Mouse (Mus musculus): ENCODE measurements around the gene Psmd1. TPM values are rescaled to one million over a fixed set of nuclear protein-coding genes. Genes with fewer than 3 reads are reported as not detected.

The Psmd1 gene
- polyA plus RNA-seq, 1 experiment from 2014 or later: 191 TPM

DNA sequence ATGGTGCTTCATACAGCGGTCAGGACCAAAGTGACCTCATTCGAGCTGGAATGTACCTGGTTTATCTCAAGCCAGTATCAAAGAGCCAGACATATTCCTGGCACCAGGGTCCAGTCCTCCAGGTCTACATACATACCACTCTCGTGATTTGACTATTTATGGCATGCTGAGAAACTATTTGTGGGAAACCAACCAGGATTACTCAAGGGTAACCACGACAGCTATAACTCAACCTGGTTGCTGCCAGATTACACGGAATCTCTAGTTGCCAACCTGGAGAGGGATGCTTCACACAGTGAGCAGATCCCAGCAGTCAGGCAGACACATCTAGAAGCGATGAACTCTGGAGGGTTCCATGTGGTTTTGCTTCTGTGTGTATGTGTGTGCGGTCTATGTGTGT is 87.2 kb downstream of the Psmd1 start:
- Histone ChIP-seq H3K4me3 (replicated peaks; ENCODE audit: low read length) (no peak overlapping the region), H3K27me3 (replicated peaks; ENCODE audit: control insufficient read depth, insufficient read depth, low read length) (no peaks in the 10 kb centered on the region), H3K9ac (replicated peaks; ENCODE audit: low read depth, low read length) (no peak overlapping the region), H3K4me1 (replicated peaks; ENCODE audit: control insufficient read depth, insufficient read depth, low read length) (peaks cover 17% of the 10 kb centered on the region), H3K36me3 (ENCODE audit: control insufficient read depth, insufficient read depth) (no peaks in the 10 kb centered on the region), H3K9me3 (ENCODE audit: control insufficient read depth, low read length) (no peaks in the 10 kb centered on the region), H3K27ac (ENCODE audit: low read length) (no peak overlapping the region), H3K4me2 (ENCODE audit: low read length) (no peak overlapping the region)
- ATAC-seq: no peak
- WGBS: 90% methylated on average over 7 of the region's 7 CpGs

DNA sequence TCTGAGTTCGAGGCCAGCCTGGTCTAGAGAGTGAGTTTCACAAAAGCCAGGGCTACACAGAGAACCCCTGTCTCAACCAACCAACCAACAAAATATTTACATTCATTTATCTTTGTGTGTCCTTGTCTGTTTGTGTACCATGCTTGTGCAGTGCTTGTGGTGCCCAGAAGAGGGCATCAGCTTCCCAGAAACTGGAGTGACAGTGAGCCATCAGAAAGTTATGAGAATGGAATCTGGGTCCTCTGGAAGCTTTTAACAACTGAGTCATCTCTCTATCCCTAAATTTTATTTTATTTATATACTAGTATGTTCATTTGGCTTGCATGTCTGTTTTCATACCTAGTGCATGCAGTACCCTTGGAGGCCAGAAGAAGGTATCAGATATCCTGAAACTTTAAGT is 88.4 kb downstream of the Psmd1 start:
- ATAC-seq: no peak
- no peaks in the 10 kb centered on the region for H3K9me3 ChIP-seq (ENCODE audit: control insufficient read depth, low read length)
- H3K27ac ChIP-seq (ENCODE audit: low read length): no peak overlapping the region
- H3K4me1 ChIP-seq (replicated peaks; ENCODE audit: control insufficient read depth, insufficient read depth, low read length): peaks cover 18% of the 10 kb centered on the region
- 97% methylated on average over 1 of the region's 1 CpGs for whole genome bisulfite sequencing
- H3K4me3 ChIP-seq (replicated peaks; ENCODE audit: low read length): no peak overlapping the region
- no peaks in the 10 kb centered on the region for H3K36me3 ChIP-seq (ENCODE audit: control insufficient read depth, insufficient read depth)
- H3K27me3 ChIP-seq (replicated peaks; ENCODE audit: control insufficient read depth, insufficient read depth, low read length): no peaks in the 10 kb centered on the region
- H3K9ac ChIP-seq (replicated peaks; ENCODE audit: low read depth, low read length): no peak overlapping the region
- no peak overlapping the region for H3K4me2 ChIP-seq (ENCODE audit: low read length)

DNA sequence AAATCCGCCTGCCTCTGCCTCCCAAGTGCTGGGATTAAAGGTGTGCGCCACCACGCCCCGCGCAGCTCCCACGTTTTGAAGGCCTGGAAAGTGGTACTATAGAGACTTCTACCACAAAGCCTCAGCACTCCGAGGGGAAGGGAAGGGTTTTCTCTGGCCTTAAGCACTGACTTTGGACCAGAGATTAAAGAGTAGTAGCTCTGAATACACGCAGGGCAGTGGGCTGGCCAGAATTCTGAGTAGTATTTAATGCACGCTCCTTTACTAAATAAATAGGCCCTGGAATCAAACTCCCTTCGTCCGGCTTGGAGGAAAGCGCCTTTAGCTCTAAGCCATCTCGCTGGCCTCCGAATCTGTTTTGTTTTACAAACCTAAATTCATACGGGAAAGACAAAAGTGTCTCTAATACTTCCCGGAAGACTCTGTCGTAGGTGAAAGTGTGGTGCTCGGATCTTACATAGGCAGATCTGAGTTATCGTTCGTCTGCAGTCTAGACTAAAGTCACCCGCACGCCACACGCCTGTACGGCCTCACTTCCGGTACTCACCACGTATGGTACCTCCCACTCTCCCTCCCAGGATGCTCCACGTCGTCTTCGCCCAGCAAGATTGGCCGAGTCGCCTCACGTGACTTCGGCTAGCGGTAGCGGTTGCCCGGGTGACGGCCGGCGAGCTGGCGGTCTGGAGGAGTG is 90.1 kb downstream of the Psmd1 start, which contains the start of gene Armc9:
TSS of gene Armc9 (plus strand) at position 648 of the 691 bp plus-strand sequence.
- Histone ChIP-seq H3K4me1 (replicated peaks; ENCODE audit: control insufficient read depth, insufficient read depth, low read length) (peaks cover 18% of the 10 kb centered on the region), H3K9ac (replicated peaks; ENCODE audit: low read depth, low read length) (peak within 1 kb of the TSS; percentile 73), H3K4me3 (replicated peaks; ENCODE audit: low read length) (peak within 1 kb of the TSS; percentile 66), H3K4me2 (ENCODE audit: low read length) (peak within 1 kb of the TSS; percentile 84), H3K27ac (ENCODE audit: low read length) (peak within 1 kb of the TSS; percentile 89), H3K9me3 (ENCODE audit: control insufficient read depth, low read length) (no peaks in the 10 kb centered on the region), H3K36me3 (ENCODE audit: control insufficient read depth, insufficient read depth) (no peaks in the 10 kb centered on the region), H3K27me3 (replicated peaks; ENCODE audit: control insufficient read depth, insufficient read depth, low read length) (no peaks in the 10 kb centered on the region)
- 3% methylated on average over 40 of the region's 40 CpGs for WGBS
- peak; percentile 100 for ATAC-seq

DNA sequence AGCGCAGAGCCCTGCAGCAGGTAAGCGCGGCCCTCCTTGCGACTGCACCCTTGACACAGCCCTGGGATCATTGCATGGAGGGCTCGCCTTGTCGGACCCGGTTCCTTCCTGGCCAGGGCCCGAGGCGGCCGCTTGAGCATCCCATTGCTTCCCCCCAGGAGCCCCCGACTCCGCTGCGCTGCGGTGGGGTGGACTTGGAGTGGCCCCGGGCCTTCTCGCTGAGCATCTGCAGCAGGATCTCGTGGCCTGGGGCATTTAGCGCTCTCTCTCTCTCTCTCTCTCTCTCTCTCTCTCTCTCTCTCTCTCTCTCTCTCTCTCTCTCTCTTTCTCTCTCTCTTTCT is 90.6 kb downstream of the Psmd1 start:
- H3K9me3 ChIP-seq (ENCODE audit: control insufficient read depth, low read length): no peaks in the 10 kb centered on the region
- no peaks in the 10 kb centered on the region for H3K27me3 ChIP-seq (replicated peaks; ENCODE audit: control insufficient read depth, insufficient read depth, low read length)
- peaks cover 18% of the 10 kb centered on the region for H3K4me1 ChIP-seq (replicated peaks; ENCODE audit: control insufficient read depth, insufficient read depth, low read length)
- WGBS: 0% methylated on average over 18 of the region's 18 CpGs
- H3K4me2 ChIP-seq (ENCODE audit: low read length): peak overlapping the region; percentile 64
- no peak for ATAC-seq
- no peak overlapping the region for H3K27ac ChIP-seq (ENCODE audit: low read length)
- no peaks in the 10 kb centered on the region for H3K36me3 ChIP-seq (ENCODE audit: control insufficient read depth, insufficient read depth)
- peak overlapping the region; percentile 66 for H3K4me3 ChIP-seq (replicated peaks; ENCODE audit: low read length)
- peak overlapping the region; percentile 71 for H3K9ac ChIP-seq (replicated peaks; ENCODE audit: low read depth, low read length)

DNA sequence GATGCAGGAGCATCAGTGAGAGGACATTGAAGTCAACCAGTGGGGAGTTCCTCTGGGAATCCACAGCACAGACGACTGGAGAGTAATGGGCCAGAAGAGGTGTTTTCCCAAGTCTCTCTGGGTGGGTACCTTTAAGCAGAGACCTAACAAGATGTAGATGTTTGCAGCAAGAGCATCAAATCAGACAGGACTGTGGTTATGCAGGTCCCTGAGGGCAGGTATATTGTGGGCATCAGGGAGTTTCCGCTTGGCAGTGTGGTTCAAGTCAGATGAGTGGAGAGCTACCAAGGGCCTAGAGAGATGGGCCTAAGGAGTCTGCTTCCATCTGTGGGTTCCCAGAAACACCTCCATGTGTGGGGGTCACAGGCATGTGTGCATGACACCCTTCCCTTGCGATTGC is 91.9 kb downstream of the Psmd1 start:
- Histone ChIP-seq H3K27ac (ENCODE audit: low read length) (no peak overlapping the region), H3K36me3 (ENCODE audit: control insufficient read depth, insufficient read depth) (no peaks in the 10 kb centered on the region; the same call in 1 of the 2 replicates), H3K27me3 (replicated peaks; ENCODE audit: control insufficient read depth, insufficient read depth, low read length) (no peaks in the 10 kb centered on the region), H3K4me3 (replicated peaks; ENCODE audit: low read length) (no peak overlapping the region), H3K9me3 (ENCODE audit: control insufficient read depth, low read length) (no peaks in the 10 kb centered on the region), H3K4me2 (ENCODE audit: low read length) (no peak overlapping the region), H3K9ac (replicated peaks; ENCODE audit: low read depth, low read length) (no peak overlapping the region; the same call in 1 of the 2 replicates), H3K4me1 (replicated peaks; ENCODE audit: control insufficient read depth, insufficient read depth, low read length) (peaks cover 18% of the 10 kb centered on the region)
- no peak for ATAC-seq
- 83% methylated on average over 3 of the region's 3 CpGs for WGBS

DNA sequence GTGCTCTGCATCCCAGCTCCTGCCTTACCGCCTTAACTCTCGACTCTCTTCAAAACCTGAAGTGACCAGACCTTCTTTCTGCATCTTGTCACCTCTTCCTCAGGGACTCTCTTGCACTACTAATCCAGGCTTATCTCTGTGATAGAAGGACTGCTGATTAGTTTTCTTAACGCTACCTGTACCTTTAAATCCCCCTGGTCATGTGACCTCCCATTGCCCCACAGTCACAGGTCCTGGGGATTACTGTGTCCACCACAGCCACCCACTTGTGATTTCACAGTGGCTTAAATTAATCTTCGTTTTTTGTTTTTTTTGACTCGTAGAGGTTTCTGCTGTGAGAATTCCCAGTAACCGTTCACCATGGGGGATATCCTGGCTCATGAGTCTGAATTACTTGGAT is 92.4 kb downstream of the Psmd1 start:
- no peak overlapping the region for H3K27ac ChIP-seq (ENCODE audit: low read length)
- H3K4me1 ChIP-seq (replicated peaks; ENCODE audit: control insufficient read depth, insufficient read depth, low read length): peaks cover 18% of the 10 kb centered on the region
- H3K9ac ChIP-seq (replicated peaks; ENCODE audit: low read depth, low read length): no peak overlapping the region
- no peak overlapping the region for H3K4me2 ChIP-seq (ENCODE audit: low read length)
- WGBS: 93% methylated on average over 6 of the region's 6 CpGs
- H3K9me3 ChIP-seq (ENCODE audit: control insufficient read depth, low read length): no peaks in the 10 kb centered on the region
- peaks cover 3% of the 10 kb centered on the region for H3K36me3 ChIP-seq (ENCODE audit: control insufficient read depth, insufficient read depth)
- no peak overlapping the region for H3K4me3 ChIP-seq (replicated peaks; ENCODE audit: low read length)
- H3K27me3 ChIP-seq (replicated peaks; ENCODE audit: control insufficient read depth, insufficient read depth, low read length): no peaks in the 10 kb centered on the region
- ATAC-seq: no peak

DNA sequence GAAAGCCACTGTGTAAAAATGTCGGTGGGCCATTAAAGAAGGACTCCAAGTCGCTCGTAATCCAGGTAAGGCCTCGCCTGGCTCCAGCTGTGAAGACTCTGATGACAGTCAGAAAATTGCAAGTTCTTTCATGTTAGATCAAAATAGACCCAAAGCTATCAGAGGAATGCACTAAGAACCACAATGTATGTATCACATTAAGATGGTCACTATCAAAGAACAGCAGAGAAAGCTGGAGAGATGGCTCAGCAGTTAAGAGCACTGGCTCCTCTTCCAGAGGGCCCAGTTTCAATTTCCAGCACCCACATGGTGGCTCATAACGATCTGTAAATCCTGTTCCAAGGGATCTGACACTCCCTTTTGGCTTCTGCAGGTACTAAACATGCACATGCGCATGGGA is 95.9 kb downstream of the Psmd1 start:
- WGBS: 93% methylated on average over 6 of the region's 6 CpGs
- ATAC-seq: no peak
- peaks cover 10% of the 10 kb centered on the region for H3K36me3 ChIP-seq (ENCODE audit: control insufficient read depth, insufficient read depth)

DNA sequence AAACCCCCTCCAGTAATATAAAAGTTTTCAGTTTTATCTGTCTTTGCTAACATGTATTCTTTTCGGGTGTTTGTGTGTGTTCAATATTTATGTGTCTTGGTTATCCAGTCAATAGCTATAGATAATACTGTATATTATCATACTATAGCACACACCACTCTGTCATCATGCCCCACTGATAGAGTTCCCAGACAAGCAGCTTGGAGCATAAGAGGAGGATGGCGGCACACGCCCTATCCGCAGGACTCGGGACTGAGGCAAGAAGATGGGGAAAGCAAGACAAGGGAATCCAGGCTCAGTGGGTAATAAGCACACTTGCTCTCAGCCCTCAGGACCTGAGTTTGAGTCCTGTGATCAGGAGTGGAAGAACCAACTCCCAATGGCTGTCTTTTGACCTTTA is 96.3 kb downstream of the Psmd1 start:
- Histone ChIP-seq H3K4me3 (replicated peaks; ENCODE audit: low read length) (no peak overlapping the region), H3K27me3 (replicated peaks; ENCODE audit: control insufficient read depth, insufficient read depth, low read length) (no peaks in the 10 kb centered on the region), H3K36me3 (ENCODE audit: control insufficient read depth, insufficient read depth) (peaks cover 10% of the 10 kb centered on the region), H3K9me3 (ENCODE audit: control insufficient read depth, low read length) (no peaks in the 10 kb centered on the region), H3K4me2 (ENCODE audit: low read length) (no peak overlapping the region), H3K4me1 (replicated peaks; ENCODE audit: control insufficient read depth, insufficient read depth, low read length) (peaks cover 8% of the 10 kb centered on the region), H3K9ac (replicated peaks; ENCODE audit: low read depth, low read length) (no peak overlapping the region), H3K27ac (ENCODE audit: low read length) (no peak overlapping the region)
- ATAC-seq: no peak
- 92% methylated on average over 5 of the region's 5 CpGs for WGBS

More for the DNA sequence above, 95.9 kb downstream of the Psmd1 start:
- Histone ChIP-seq H3K27me3 (replicated peaks; ENCODE audit: control insufficient read depth, insufficient read depth, low read length) (no peaks in the 10 kb centered on the region), H3K27ac (ENCODE audit: low read length) (no peak overlapping the region), H3K9ac (replicated peaks; ENCODE audit: low read depth, low read length) (no peak overlapping the region), H3K4me3 (replicated peaks; ENCODE audit: low read length) (no peak overlapping the region), H3K4me1 (replicated peaks; ENCODE audit: control insufficient read depth, insufficient read depth, low read length) (peaks cover 12% of the 10 kb centered on the region), H3K9me3 (ENCODE audit: control insufficient read depth, low read length) (no peaks in the 10 kb centered on the region), H3K4me2 (ENCODE audit: low read length) (no peak overlapping the region)

DNA sequence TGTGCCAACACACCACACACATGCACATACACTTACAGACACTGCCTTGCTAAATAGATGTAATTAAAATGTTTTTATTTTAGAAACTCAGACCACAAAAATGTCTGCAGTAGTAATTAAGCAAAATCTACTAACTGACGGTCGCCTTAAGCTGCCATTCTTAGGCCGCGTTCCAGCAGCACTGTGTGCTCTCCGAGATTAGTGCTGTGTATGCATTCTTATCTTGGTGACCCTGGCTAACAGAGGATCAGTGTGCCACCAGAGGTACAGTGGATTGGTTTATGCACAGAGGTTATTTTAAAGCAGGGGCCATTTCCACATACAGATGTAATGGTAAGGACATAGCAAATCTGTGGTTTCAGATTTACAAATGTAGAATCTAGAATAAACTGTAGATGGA is 96.9 kb downstream of the Psmd1 start:
- Histone ChIP-seq H3K27me3 (replicated peaks; ENCODE audit: control insufficient read depth, insufficient read depth, low read length) (no peaks in the 10 kb centered on the region), H3K9me3 (ENCODE audit: control insufficient read depth, low read length) (no peaks in the 10 kb centered on the region), H3K4me2 (ENCODE audit: low read length) (no peak overlapping the region), H3K27ac (ENCODE audit: low read length) (no peak overlapping the region), H3K4me1 (replicated peaks; ENCODE audit: control insufficient read depth, insufficient read depth, low read length) (peaks cover 4% of the 10 kb centered on the region; the same call in 1 of the 2 replicates), H3K36me3 (ENCODE audit: control insufficient read depth, insufficient read depth) (peaks cover 11% of the 10 kb centered on the region), H3K4me3 (replicated peaks; ENCODE audit: low read length) (no peak overlapping the region), H3K9ac (replicated peaks; ENCODE audit: low read depth, low read length) (no peak overlapping the region)
- 94% methylated on average over 5 of the region's 5 CpGs for whole genome bisulfite sequencing
- ATAC-seq: no peak

DNA sequence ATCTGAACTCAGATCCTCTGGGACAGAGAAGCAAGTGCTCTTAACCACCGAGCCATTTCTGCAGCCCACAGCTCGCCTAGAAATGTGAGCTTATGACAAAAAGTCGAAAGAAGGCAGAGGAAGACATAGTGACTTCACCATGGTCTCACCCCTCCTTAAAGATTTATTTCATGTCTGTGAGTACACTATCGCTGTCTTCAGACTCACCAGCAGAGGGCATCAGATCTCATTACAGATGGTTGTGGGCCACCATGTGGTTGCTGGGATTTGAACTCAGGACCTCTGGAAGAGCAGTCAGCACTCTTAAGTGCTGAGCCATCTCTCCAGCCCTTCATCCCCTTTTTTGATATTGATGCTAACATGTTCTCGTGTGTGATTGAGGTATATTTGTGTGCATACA is 110.4 kb downstream of the Psmd1 start:
- 96% methylated on average over 5 of the region's 5 CpGs for whole genome bisulfite sequencing
- H3K36me3 ChIP-seq (ENCODE audit: control insufficient read depth, insufficient read depth): peaks cover 8% of the 10 kb centered on the region

More for the DNA sequence above, 110.4 kb downstream of the Psmd1 start:
- ATAC-seq: no peak
- Histone ChIP-seq H3K27ac (ENCODE audit: low read length) (no peak overlapping the region), H3K9me3 (ENCODE audit: control insufficient read depth, low read length) (no peaks in the 10 kb centered on the region), H3K4me3 (replicated peaks; ENCODE audit: low read length) (no peak overlapping the region), H3K4me2 (ENCODE audit: low read length) (no peak overlapping the region), H3K9ac (replicated peaks; ENCODE audit: low read depth, low read length) (no peak overlapping the region), H3K4me1 (replicated peaks; ENCODE audit: control insufficient read depth, insufficient read depth, low read length) (no peaks in the 10 kb centered on the region), H3K27me3 (replicated peaks; ENCODE audit: control insufficient read depth, insufficient read depth, low read length) (no peaks in the 10 kb centered on the region)
